Mouse (Mus musculus) cerebellum, adult (tissue): ENCODE measurements around the gene Zbtb39.

ENCODE experiments used
- ATAC-seq: cut with Nextera tagmentation; 2 replicates; pipeline ENCODE4 v1.9.2; 2017; ENCODE audit warnings: mild to moderate bottlenecking, moderate library complexity, mixed read lengths; ENCODE audit not compliant: insufficient number of reproducible peaks, low FRiP score, low TSS enrichment

Zbtb39 gene

GRCm38 (mm10) chr10:127739083-127739660 is at the start of gene Zbtb39:
TSS of gene Zbtb39 (plus strand) at chr10:127739538.
- peak; percentile 51 for ATAC-seq

GRCm38 (mm10) chr10:127691053-127691452 is 48.3 kb upstream of the Zbtb39 start:
- no peak for ATAC-seq

GRCm38 (mm10) chr10:127694636-127695035 is 44.7 kb upstream of the Zbtb39 start:
- ATAC-seq = no peak

- no peak for ATAC-seq
These were observed 43.6 kb upstream of the Zbtb39 start for GRCm38 (mm10) chr10:127695775-127696174.

GRCm38 (mm10) chr10:127698966-127699365 is 40.4 kb upstream of the Zbtb39 start:
- ATAC-seq = no peak

GRCm38 (mm10) chr10:127703299-127703698 is 36.0 kb upstream of the Zbtb39 start:
- ATAC-seq = no peak

GRCm38 (mm10) chr10:127704293-127704692 is 35.0 kb upstream of the Zbtb39 start:
- ATAC-seq = no peak

- ATAC-seq = no peak
These were observed 34.5 kb upstream of the Zbtb39 start, which contains the start of gene Myo1a for GRCm38 (mm10) chr10:127704766-127705220. TSS of gene Myo1a (plus strand) at chr10:127705170.

GRCm38 (mm10) chr10:127705783-127706182 is 33.6 kb upstream of the Zbtb39 start:
- ATAC-seq = no peak

- no peak for ATAC-seq
These were observed 31.6 kb upstream of the Zbtb39 start for GRCm38 (mm10) chr10:127707721-127708120.

- no peak for ATAC-seq
These were observed 30.4 kb upstream of the Zbtb39 start for GRCm38 (mm10) chr10:127708850-127709370.

GRCm38 (mm10) chr10:127710331-127710730 is 29.0 kb upstream of the Zbtb39 start:
- no peak for ATAC-seq

GRCm38 (mm10) chr10:127712736-127713135 is 26.6 kb upstream of the Zbtb39 start:
- ATAC-seq = no peak

- no peak for ATAC-seq
These were observed 17.5 kb upstream of the Zbtb39 start for GRCm38 (mm10) chr10:127721671-127722418.

- ATAC-seq = no peak
These were observed 15.2 kb upstream of the Zbtb39 start, which contains the start of gene Tac2 for GRCm38 (mm10) chr10:127724178-127724577. TSS of gene Tac2 (plus strand) at chr10:127724478.

GRCm38 (mm10) chr10:127725136-127725535 is 14.2 kb upstream of the Zbtb39 start:
- no peak for ATAC-seq

GRCm38 (mm10) chr10:127728437-127728836 is 10.9 kb upstream of the Zbtb39 start:
- no peak for ATAC-seq

GRCm38 (mm10) chr10:127730285-127730932 is 8.9 kb upstream of the Zbtb39 start:
- ATAC-seq = no peak

- no peak for ATAC-seq
These were observed 8.4 kb upstream of the Zbtb39 start for GRCm38 (mm10) chr10:127730933-127731310.

GRCm38 (mm10) chr10:127731397-127731796 is 7.9 kb upstream of the Zbtb39 start:
- ATAC-seq = no peak

- ATAC-seq = no peak
These were observed 4.9 kb upstream of the Zbtb39 start for GRCm38 (mm10) chr10:127734434-127734833.
